Mouse (Mus musculus): ENCODE results near the gene Zfp212.

- no peak for TF ChIP-seq CTCF (IDR thresholded peaks at IDR 0.05; ENCODE audit: insufficient read depth, low read depth, low read length)
- no peak for TF ChIP-seq POLR2A (IDR thresholded peaks at IDR 0.05; ENCODE audit: insufficient read depth, low read depth, low read length)
These were observed 48.0 kb upstream of the Zfp212 start for GRCm38 (mm10) chr6:47872266-47872665.

Measured in olfactory bulb, adult 2 months (tissue).